Mouse (Mus musculus) embryonic facial prominence, embryonic 13.5 days (tissue): ENCODE data around the gene Simc1. TPM values are rescaled to one million over a fixed set of nuclear protein-coding genes. Genes with fewer than 3 reads are reported as not detected.

Experiments used
- ATAC-seq: fragments of 200-750 bp; cut with Nextera tagmentation; 2 replicates; pipeline ENCODE4 v1.8.0; 2017; ENCODE audit warnings: low read depth; ENCODE audit not compliant: insufficient number of reproducible peaks, insufficient read depth, low FRiP score, low TSS enrichment
- H3K27ac ChIP-seq: fragments of 300-500 bp; sonication (generic); 2 replicates; pipeline ENCODE4 v1.5.1; 2015; ENCODE audit warnings: moderate library complexity, mild to moderate bottlenecking, inconsistent platforms
- H3K27me3 ChIP-seq: fragments of 300-500 bp; sonication (generic); 2 replicates; pipeline ENCODE4 v1.6.1; 2015; ENCODE audit warnings: mild to moderate bottlenecking, inconsistent platforms
- H3K36me3 ChIP-seq: fragments of 300-500 bp; sonication (generic); 2 replicates; pipeline ENCODE4 v1.6.1; 2015; ENCODE audit warnings: mild to moderate bottlenecking, inconsistent platforms
- H3K4me1 ChIP-seq: fragments of 300-500 bp; sonication (generic); 2 replicates; pipeline ENCODE4 v1.6.1; 2015; ENCODE audit warnings: inconsistent platforms
- H3K4me2 ChIP-seq: fragments of 300-500 bp; sonication (generic); 2 replicates; pipeline ENCODE4 v1.6.1; 2015; ENCODE audit warnings: moderate library complexity, mild to moderate bottlenecking, inconsistent platforms
- H3K4me3 ChIP-seq: fragments of 300-500 bp; sonication (generic); 2 replicates; pipeline ENCODE4 v1.5.1; 2015; ENCODE audit warnings: mild to moderate bottlenecking, inconsistent platforms
- H3K9ac ChIP-seq: fragments of 300-500 bp; sonication (generic); 2 replicates; pipeline ENCODE4 v1.6.1; 2015; ENCODE audit warnings: mild to moderate bottlenecking, inconsistent platforms
- H3K9me3 ChIP-seq: fragments of 300-500 bp; sonication (generic); 2 replicates; pipeline ENCODE4 v1.6.1; 2016; ENCODE audit warnings: inconsistent platforms
- WGBS: fragments of 180-500 bp; shearing (Covaris S2); methylation state at CpG from one replicate; pipeline ENCODE4 v1.1.7; 2015; ENCODE audit warnings: mixed read lengths; 5-methylcytosine and 5-hydroxymethylcytosine counted together
- polyA plus RNA-seq: library from polyadenylated mRNA; unstranded; fragments of >200 nt; fragmentation: Nextera tagmentation; extraction: Ambion mirVana; gene quantifications from 2 replicates; pipeline ENCODE4 v1.2.1, GENCODE M21; 2015

Gene Simc1
- polyA plus RNA-seq, result 16.3 and 17.2 TPM in 2 replicates

GRCm38 (mm10) chr13:54503604-54504521, at the start of gene Simc1:
Simc1 (plus strand) TSS chr13:54503779.
- Histone ChIP-seq H3K27me3 (0 out of 2 replicates have a peak, but pooled peaks cover 2% of the 10 kb centered on the region), H3K27ac (peak within 1 kb of the TSS; percentile 81), H3K4me1 (peaks cover 14% of the 10 kb centered on the region), H3K4me2 (peak within 1 kb of the TSS; percentile 73), H3K4me3 (peak within 1 kb of the TSS; percentile 80), H3K9ac (peak within 1 kb of the TSS; percentile 90), H3K9me3 (no peaks in the 10 kb centered on the region), H3K36me3 (no peaks in the 10 kb centered on the region)
- WGBS, result under 1% methylated on average over 101 of the region's 105 CpGs
- ATAC-seq, result peak; percentile 87

- no peaks in the 10 kb centered on the region for H3K4me1 ChIP-seq
- no peak for ATAC-seq
- no peak overlapping the region for H3K4me2 ChIP-seq
- no peak overlapping the region for H3K4me3 ChIP-seq
- WGBS, result 83% methylated on average over 2 of the region's 2 CpGs
- peaks cover 76% of the 10 kb centered on the region for H3K36me3 ChIP-seq
- H3K9ac ChIP-seq, result no peak overlapping the region
- H3K27ac ChIP-seq, result no peak overlapping the region
- no peaks in the 10 kb centered on the region for H3K27me3 ChIP-seq
- no peaks in the 10 kb centered on the region for H3K9me3 ChIP-seq
Observed at GRCm38 (mm10) chr13:54457062-54457461, 46.5 kb upstream of the Simc1 start.

DNA sequence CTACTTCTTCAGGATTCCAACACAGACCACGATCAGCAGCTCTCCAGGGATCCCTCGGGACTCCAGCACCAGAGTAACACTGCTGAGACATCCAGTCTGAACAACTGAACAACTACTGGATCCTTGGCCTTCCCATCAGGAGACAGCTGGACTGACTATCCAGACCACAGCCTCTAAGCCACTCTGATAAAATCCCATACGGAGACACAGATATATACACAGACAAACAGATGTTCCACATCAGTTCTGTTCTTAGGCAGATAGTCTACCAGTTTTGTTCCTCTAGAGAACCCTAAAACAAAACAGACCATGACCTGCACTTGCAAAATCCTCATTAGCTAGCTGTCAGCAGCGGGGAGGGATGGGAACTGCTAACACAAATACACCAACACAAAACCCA, 44.3 kb upstream of the Simc1 start:
- H3K4me2 ChIP-seq, result no peak overlapping the region
- no peak overlapping the region for H3K27ac ChIP-seq
- no peak overlapping the region for H3K9ac ChIP-seq
- no peaks in the 10 kb centered on the region for H3K4me1 ChIP-seq
- no peak overlapping the region for H3K4me3 ChIP-seq
- WGBS, result 53% methylated on average over 4 of the region's 4 CpGs
- peaks cover 97% of the 10 kb centered on the region for H3K36me3 ChIP-seq
- no peak for ATAC-seq
- H3K9me3 ChIP-seq, result peaks cover 8% of the 10 kb centered on the region
- no peaks in the 10 kb centered on the region for H3K27me3 ChIP-seq

DNA sequence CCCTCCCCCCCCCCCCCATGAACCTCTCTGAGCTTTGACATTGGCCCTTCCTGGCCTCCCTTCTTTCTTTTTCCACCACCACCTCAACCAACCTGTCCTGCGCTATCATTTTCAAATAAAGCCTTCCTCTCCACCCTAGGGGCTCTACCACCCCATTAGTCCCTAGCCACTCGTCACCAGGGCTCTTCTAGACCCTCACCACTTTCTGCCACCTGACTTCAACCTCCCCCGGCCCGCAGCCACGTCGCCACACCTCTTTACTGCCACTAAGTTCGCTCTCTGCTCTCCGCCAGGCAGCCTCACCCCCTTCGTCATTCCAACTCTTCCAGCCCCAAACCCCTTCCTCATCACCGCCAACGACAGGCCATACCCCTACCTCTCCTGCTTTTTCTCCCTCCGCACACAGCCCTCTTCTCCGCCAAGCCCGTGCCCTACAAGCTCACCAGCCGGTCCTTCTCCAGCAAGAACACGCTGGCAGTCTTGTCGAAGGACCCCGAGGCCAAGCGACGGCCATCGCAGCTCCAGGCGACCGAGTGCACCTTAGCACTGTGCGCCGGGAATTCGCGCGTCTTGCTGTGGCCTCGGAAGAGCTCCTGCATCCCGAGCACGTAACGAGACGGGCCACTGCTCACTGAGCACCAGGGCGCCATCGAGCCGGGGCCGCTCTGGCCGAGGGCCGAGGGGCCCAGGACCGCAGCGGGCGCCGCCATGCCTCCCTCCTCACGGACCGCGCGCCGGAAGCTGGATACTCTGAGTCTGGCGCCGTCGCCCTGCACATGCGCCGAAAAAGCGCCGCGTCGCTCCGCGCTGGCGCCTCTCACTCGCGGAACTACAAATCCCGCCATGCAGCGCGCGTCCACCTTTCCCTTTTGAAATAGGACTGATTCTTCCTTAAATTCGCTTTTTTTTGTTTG, 35.2 kb upstream of the Simc1 start, which contains the start of gene Thoc3:
TSS of gene Thoc3 (minus strand) at position 752 of the 914 bp plus-strand sequence.
- under 1% methylated on average over 67 of the region's 67 CpGs for WGBS
- Histone ChIP-seq H3K4me1 (peaks cover 13% of the 10 kb centered on the region), H3K27ac (peak within 1 kb of the TSS; percentile 57), H3K9me3 (peaks cover 15% of the 10 kb centered on the region), H3K4me3 (peak within 1 kb of the TSS; percentile 99), H3K4me2 (peak within 1 kb of the TSS; percentile 86), H3K36me3 (peaks cover 42% of the 10 kb centered on the region), H3K27me3 (no peaks in the 10 kb centered on the region), H3K9ac (peak within 1 kb of the TSS; percentile 93)
- peak; percentile 90 for ATAC-seq

GRCm38 (mm10) chr13:54469012-54469354, 34.6 kb upstream of the Simc1 start:
- Histone ChIP-seq H3K9me3 (peaks cover 10% of the 10 kb centered on the region), H3K36me3 (peaks cover 36% of the 10 kb centered on the region), H3K4me2 (peak overlapping the region; percentile 86), H3K27me3 (no peaks in the 10 kb centered on the region), H3K27ac (no peak overlapping the region), H3K4me1 (peaks cover 13% of the 10 kb centered on the region), H3K9ac (peak overlapping the region; percentile 93; the same call in 1 of the 2 replicates), H3K4me3 (peak overlapping the region; percentile 99)
- ATAC-seq, result no peak
- 19% methylated on average over 4 of the region's 4 CpGs for WGBS

DNA sequence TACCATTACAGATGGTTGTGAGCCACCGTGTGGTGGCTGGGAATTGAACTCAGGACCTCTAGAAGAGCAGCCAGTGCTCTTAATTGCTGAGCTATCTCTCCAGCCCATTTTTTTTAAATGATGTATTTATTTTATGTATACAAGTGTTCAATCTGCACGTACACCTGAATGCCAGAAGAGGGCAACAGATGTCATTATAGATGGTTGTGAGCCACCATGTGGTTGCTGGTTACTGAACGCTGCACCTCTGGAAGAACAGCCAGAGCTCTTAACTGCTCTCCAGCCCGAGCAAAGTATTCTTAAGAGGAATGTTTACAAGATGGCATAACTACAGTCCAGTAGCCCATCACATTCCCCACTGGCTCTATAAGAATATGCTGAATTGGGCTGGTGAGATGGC, 31.6 kb upstream of the Simc1 start:
- no peak overlapping the region for H3K4me3 ChIP-seq
- peaks cover 6% of the 10 kb centered on the region for H3K36me3 ChIP-seq
- WGBS, result 87% methylated on average over 4 of the region's 4 CpGs
- no peak overlapping the region for H3K27ac ChIP-seq
- H3K4me1 ChIP-seq, result peaks cover 11% of the 10 kb centered on the region
- no peak overlapping the region for H3K9ac ChIP-seq
- no peaks in the 10 kb centered on the region for H3K27me3 ChIP-seq
- no peak for ATAC-seq
- H3K4me2 ChIP-seq, result no peak overlapping the region
- H3K9me3 ChIP-seq, result no peaks in the 10 kb centered on the region

DNA sequence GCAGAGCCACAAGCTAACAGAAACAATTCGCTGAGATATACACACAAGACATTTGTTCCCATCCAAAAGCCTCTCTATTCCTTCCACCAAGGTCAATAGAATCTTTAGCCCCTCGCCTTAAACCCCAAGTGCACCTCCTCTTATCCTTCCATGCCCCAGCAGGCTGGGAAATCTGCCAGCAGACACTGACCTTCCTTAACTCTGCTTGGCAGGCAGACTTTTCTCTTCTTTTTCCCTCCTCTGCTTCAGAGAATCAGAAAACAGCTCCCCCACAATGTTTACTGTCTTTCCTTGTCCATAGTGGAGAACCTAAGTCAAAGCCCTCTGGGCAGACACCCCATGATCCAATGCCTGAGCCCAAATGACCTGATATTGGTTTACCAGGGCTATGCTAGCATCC, 28.6 kb upstream of the Simc1 start:
- WGBS, result 63% methylated on average over 2 of the region's 2 CpGs
- Histone ChIP-seq H3K27ac (no peak overlapping the region), H3K27me3 (0 out of 2 replicates have a peak, but pooled peaks cover 3% of the 10 kb centered on the region), H3K4me1 (no peaks in the 10 kb centered on the region), H3K4me2 (no peak overlapping the region), H3K9me3 (no peaks in the 10 kb centered on the region), H3K36me3 (no peaks in the 10 kb centered on the region), H3K4me3 (no peak overlapping the region), H3K9ac (no peak overlapping the region)
- no peak for ATAC-seq

GRCm38 (mm10) chr13:54475702-54476101, 27.9 kb upstream of the Simc1 start:
- Histone ChIP-seq H3K4me3 (no peak overlapping the region), H3K36me3 (no peaks in the 10 kb centered on the region), H3K4me2 (no peak overlapping the region), H3K4me1 (no peaks in the 10 kb centered on the region), H3K27me3 (0 out of 2 replicates have a peak, but pooled peaks cover 4% of the 10 kb centered on the region), H3K9me3 (no peaks in the 10 kb centered on the region), H3K27ac (no peak overlapping the region), H3K9ac (no peak overlapping the region)
- WGBS, result 76% methylated on average over 5 of the region's 5 CpGs
- ATAC-seq, result no peak

GRCm38 (mm10) chr13:54479286-54479685, 24.3 kb upstream of the Simc1 start:
- Histone ChIP-seq H3K4me2 (no peak overlapping the region), H3K4me3 (no peak overlapping the region), H3K27me3 (0 out of 2 replicates have a peak, but pooled peaks cover 4% of the 10 kb centered on the region), H3K9ac (no peak overlapping the region), H3K27ac (no peak overlapping the region), H3K9me3 (no peaks in the 10 kb centered on the region), H3K36me3 (no peaks in the 10 kb centered on the region), H3K4me1 (no peaks in the 10 kb centered on the region)
- no peak for ATAC-seq
- 64% methylated on average over 3 of the region's 3 CpGs for WGBS

DNA sequence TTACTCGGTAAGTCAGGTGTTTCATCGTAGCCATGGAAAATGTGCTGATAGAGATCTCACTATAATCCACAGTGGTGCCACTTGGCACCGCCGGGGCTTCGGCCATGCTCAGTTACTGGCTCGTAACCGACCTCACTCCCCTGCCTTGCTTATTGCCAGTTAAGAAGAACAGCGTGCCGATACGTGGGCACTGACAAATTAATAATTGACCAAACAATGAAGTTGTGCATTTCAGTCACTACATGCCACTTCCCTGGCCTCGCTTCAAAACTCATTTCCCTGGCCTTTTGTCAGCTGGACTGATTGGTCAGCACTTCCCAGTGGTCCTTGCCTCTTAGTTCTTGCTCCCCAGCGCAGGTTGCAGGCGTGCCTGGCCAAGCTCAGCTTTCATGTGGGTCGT, 22.1 kb upstream of the Simc1 start:
- no peak overlapping the region for H3K4me3 ChIP-seq
- H3K36me3 ChIP-seq, result no peaks in the 10 kb centered on the region
- WGBS, result 88% methylated on average over 14 of the region's 14 CpGs
- H3K4me1 ChIP-seq, result no peaks in the 10 kb centered on the region
- H3K4me2 ChIP-seq, result no peak overlapping the region
- no peaks in the 10 kb centered on the region for H3K9me3 ChIP-seq
- 0 out of 2 replicates have a peak, but pooled peaks cover 4% of the 10 kb centered on the region for H3K27me3 ChIP-seq
- H3K9ac ChIP-seq, result no peak overlapping the region
- H3K27ac ChIP-seq, result no peak overlapping the region
- ATAC-seq, result no peak

DNA sequence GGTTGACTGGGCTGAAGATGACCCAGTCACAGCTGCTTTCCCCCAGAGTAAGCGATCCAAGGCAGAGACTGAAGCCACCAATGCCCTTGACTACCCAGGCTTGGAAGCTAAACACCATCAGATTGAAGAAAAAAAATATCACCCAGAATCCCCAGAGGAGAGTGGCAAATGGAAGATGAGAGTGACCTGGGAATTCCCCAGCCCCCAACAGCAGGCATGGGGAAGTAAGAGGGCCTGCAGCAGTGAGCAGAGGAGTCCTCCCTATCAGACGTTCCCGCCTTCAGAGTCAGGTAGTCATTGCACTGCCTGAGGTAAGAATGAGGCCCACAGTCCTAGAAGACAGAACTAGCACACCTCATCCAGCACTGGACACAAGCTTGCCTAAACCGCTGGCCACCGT, 13.2 kb upstream of the Simc1 start:
- Histone ChIP-seq H3K4me1 (peaks cover 3% of the 10 kb centered on the region; the same call in 1 of the 2 replicates), H3K36me3 (no peaks in the 10 kb centered on the region), H3K27me3 (no peaks in the 10 kb centered on the region), H3K27ac (no peak overlapping the region), H3K4me3 (no peak overlapping the region), H3K4me2 (no peak overlapping the region), H3K9me3 (no peaks in the 10 kb centered on the region), H3K9ac (no peak overlapping the region)
- 76% methylated on average over 5 of the region's 5 CpGs for WGBS
- ATAC-seq, result no peak
